Mouse (Mus musculus): Measurements from ENCODE around the gene Zmat1.
"Not testable (repeated sequence)": the region's sequence is repeated elsewhere in the genome, so short reads cannot be mapped to it uniquely, and the experiment has no call there.

The Zmat1 gene

DNA sequence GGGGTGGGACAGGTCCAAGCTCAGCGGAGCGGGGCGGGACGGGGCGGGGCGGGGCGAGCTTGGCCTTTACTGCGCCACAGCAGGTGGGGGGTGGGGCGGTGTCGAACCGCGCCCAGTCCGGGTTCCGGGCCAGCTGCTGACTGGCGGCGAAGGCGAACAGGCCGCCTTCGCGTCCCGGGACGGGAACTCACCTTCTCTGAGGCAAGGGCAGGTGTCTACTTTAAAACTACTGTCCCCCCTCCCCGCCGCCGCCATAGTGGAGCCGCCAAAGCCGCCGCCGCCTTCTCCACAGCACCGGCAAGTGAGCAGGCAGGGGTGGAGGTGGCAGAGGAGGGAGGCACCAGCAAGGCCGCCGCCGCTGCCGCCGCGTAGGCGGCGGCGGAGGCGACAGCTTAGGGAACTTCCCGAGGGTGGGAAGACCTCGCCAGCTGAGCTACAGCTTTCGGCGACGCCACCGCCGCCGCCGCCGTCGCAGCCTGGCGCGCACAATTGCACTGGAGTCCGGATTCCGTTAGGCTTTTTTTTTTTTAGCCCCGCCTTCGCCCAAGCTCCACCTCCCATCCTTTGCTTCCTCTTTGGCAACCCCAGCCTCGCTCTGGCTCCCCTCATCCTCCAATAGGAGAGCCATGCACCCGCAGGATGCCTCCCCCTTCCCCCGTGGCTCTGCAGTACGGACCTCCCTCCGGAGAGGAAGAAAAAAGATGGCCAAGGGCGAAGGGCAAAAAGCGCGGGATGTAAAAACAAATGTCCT is at the start of gene Zmat1:
Zmat1 (minus strand) TSS at position 490 of the 751 bp plus-strand sequence.
- DNase-seq, result peak; percentile 88

DNA sequence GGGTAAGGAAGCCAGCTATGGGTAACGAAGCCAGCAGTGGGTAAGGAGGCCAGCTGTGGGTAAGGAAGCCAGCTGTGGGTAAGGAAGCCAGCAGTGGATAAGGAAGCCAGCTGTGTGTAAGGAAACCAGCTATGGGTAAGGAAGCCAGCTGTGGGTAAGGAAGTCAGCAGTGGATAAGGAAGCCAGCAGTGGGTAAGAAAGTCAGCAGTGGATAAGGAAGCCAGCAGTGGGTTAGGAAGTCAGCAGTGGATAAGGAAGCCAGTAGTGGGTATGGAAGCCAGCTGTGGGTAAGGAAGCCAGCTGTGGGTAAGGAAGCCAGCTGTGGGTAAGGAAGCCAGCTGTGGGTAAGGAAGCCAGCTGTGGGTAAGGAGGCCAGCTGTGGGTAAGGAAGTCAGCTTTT is 44.9 kb upstream of the Zmat1 start:
- DNase-seq, result not testable (repeated sequence)

DNA sequence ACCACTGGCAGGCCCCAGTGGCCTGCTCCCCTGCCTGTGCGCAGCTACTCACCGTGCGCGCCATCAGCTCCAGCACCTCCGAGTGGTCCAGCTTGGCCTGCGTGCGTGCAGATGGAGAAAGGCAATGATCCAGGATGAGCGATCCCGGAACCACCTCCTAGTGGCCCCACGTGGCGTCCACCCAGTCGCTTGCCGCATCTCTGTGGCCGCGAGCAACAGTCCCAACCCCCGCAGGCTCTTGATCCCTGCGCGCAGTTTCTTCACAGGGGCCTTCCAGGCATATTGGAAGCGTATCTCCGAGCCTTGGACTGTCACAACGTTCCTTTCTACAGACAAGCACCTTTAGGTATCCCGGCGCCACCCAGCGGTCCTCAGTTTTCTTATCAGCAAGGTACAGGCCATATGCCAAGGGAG is 27.0 kb upstream of the Zmat1 start:
- DNase-seq, result no peak

DNA sequence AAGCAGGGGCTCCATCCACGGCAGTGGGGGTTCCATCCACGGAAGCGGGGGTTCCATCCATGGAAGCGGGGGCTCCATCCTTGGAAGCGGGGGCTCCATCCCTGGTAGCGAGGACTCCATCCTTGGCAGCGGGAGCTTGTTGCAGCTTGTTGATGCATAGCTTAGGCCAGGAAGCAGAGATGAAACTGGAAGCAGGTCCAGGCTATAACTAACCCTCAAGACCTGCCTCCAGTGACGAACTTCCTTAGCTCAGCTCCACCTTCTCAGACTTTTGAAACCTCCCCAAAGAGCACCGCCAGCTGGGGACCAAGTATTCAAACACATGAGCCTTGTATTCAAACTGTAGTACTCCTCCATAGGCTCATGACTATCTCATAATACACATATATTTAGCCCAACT is 16.1 kb upstream of the Zmat1 start:
- DNase-seq, result no peak

DNA sequence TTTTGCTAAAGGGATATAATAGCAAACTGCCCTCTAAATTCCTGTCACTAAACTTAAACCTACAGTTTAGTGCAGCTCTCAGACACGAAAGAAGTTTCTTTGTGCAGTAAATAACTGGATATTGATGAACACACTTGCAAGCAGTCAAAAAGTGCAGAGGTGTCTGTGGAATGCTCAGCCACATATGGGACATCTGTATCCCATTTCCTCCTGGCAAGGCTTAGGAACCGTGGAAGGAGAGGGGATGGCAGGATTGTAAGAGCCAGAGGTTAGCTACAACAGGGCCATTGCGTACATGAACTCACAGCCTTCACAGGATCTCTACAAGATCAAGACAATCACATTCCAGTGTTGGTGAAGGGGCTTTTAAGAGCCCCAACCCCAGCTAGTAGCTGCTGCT is 2.4 kb upstream of the Zmat1 start:
- no peak for DNase-seq

DNA sequence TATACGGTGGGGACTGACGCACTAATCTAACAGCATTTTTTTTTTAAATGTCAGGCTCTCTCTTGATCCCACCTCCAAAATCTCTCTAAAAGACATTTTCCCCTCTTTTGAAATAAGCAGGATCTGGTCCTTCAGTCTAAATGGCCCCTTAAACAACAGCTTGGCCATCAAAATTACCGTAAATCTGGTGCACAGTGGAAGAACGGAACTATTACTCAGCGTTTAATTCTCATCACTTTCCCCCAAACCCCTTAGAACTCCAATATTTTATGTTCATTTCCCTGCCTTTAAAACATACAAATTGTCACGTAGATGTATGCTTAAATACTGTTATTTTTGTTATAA is 434 bp upstream of the Zmat1 start:
- no peak for DNase-seq

DNA sequence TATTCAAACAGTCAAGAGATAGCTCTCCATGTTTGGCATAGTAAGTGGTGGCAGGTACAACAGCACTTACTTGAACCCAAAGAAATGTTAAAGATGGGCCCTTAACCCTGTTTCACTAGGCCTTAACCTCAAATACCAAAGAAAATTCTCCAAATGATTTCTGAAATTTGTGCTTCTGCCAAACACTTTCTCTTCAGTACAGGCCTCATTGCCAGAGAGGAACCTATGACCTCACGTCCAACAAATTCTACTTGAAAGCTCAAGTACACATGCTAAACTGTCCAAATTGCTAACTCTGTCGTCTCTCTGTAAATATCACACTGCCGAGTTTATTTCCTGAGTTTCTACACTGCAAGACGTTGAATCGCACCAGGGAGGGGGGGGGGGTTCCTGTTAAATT is 988 bp downstream of the Zmat1 start:
- peak; percentile 0 for DNase-seq

DNA sequence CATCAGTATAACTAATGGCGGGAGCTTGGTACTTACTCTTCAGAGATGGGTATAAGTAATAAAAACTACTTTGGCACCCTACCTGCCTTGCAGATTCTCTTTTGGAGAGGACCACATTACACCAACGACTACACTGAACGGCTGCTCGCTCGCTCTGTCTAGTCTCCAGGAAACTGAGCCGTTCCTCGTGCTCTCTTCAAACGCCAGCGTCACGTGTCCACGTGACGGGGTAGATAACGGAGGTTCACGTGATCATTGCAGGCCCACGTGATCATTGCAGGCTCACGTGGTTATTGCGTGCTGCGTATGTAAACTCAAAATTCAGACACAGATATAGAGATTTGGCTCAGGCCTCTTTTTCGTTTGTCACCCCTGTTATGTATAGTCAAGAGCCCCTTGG is 44.5 kb downstream of the Zmat1 start, which contains the start of gene Nxf2:
Nxf2 (minus strand) TSS at position 209 of the 400 bp plus-strand sequence.
- no peak for DNase-seq

DNA sequence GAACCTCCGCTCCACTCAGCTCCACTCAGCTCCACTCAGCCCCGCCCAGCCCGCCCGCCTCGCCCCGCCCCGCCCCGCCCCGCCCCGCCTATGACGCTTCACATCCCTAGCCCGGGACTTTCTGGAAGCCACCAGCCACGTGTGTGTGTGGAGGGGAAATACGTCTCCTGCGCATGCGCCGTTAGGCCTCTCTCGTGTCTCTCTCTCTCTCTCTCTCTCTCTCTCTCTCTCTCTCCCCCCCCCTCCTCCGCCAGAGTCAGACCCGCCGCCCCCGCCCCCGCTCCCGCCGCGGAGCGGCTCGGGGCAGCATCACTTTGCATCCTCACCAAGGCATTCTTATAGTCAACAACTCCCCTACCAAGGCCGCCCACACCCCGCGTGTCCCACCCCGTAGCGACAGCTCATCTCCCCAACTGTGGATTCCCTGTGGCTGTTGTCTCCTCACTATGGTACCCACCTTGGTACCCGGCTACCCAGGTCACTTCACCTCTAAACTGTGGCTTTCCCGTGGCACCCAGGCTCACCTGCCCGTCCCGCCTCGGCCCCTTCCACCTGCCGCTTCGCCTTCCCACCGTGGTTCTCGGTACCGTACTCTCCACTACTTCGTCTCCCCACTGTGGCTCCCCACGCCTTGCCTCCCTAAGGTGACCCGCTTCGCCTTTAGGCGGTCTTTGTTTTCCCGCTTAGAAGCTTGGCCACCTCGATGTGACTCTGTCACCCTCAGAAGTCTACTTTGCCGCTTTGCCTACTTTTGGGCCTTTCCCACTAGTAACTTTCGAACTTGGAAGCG is 45.5 kb downstream of the Zmat1 start:
- peak; percentile 49 for DNase-seq

DNA sequence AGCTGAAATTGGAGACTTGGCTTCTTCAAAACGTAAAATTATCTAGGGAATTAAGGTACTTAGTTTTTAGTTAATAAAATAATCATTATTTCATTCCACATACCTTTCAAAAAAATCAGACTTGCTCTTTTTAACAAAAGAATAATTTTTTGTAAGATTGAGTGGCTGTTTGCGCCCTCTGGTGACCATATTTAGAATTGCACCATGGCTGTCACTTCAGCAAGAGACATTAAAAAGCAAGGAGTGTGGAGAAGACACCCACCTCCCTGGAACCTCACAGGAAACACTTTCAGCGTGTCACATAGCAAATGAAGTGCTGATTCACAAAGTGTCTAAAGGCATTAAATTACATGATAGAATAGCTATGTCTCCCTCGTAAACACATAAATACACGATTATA is 78.6 kb downstream of the Zmat1 start:
- DNase-seq, result peak; percentile 30

DNA sequence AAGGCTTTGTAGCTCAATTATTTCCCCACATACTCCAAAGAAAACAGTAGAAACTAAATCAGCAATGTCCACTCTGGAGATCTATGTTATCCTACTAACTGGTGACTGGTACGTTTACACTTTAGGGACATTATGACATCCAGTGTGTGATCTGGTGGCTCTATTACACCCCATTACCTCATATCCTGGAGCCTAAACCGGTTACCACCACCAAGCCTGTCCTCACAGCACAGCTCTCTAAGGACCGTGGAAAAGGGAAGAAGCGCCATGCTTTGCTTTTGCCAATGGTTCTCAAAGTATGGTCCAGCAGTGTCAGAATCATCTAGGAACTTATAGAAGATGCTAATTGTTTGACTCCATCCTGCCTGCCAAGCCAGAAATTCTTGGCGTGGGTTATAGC is 79.1 kb downstream of the Zmat1 start:
- no peak for DNase-seq

DNA sequence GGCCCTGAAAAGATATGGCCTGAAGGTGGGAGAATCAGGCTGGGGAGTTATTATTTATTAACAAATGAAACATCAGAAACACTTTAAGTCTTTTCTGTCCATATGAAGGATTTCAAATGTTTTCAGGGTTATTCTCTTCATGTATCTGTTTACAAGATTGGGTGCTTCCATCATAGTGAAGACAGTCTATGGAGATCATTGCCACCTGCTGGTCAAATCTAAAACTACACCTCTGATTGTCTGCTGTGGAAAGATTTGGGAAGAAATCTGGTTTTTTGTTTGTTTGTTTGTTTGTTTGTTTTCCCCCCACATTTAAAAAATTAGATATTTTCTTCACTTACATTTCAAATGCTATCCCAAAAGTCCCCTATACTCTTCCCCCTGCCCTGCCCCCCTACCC is 84.0 kb downstream of the Zmat1 start:
- peak; percentile 57 for DNase-seq

DNA sequence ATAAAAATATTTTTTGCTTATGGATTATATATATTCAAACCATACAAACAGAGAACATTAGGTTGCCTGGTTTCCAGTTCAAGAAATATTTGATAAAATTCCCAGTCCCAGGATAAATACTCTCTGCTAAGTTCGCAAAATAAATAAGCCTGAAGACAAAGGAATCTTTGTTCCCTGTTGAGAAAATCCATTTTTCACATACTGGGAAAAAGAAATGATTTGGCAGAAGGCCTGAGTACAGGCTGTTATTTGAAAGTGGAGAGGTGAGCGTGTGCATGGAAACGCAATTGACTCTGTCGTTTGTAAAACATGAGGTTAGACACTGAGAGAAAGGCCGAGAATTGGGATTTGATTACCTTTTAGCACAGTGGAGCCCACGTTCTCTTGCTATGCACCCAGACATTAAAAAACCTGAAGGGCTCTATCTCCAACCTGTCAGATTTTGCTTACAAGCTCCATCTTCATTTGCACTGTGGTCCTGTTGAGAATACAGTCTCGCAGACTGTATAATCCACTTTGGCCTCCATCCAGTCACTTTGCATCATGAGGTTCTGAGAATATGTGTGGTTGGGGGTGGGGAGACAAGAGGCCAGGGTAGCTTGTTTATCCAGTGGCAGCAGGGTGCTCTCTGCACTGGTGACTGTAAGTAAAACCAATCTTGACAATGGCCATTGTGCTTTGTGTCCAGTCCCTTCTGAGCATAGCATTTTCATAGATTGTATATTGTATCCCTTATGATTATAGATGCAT is 85.2 kb downstream of the Zmat1 start:
- no peak for DNase-seq

Measured in lung, postnatal 14 days (tissue).